Mouse (Mus musculus) myocyte (in vitro differentiated cells): ENCODE measurements around the gene 9130230L23Rik.

Source experiments
- E2F4 ChIP-seq: IDR thresholded peaks from one replicate; pipeline ENCODE4 v1.6.1; 2011; ENCODE audit warnings: mild to moderate bottlenecking, control low read depth, moderate library complexity; ENCODE audit not compliant: insufficient read depth
- POLR2A ChIP-seq: IDR thresholded peaks from one replicate; pipeline ENCODE4 v1.6.1; 2011; ENCODE audit warnings: low read depth, mild to moderate bottlenecking, control low read depth, moderate library complexity; ENCODE audit not compliant: insufficient read length
- USF1 ChIP-seq: IDR thresholded peaks from one replicate; pipeline ENCODE4 v1.6.1; 2011; ENCODE audit warnings: low read depth, mild to moderate bottlenecking, control low read depth, moderate library complexity

DNA sequence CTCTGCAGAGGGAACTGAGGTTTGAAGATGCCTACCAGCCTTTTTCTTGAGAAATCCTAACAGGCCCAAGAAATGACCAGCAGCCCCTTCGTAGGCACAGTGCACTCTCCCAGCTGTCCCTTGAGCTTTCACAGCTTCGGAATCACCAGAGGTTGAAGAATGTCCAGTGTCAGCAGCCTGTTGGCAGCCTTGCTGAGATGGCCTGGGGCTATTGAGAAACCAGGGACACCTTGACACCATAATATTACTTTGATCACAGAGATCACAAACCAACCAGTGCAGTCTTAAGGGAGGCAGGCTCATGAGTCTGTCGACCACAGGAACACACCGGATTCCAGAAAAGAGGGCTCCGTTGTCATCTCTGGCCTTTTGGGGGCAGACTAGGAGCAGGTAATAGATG lies 2.9 kb downstream of the 9130230L23Rik start:
- TF ChIP-seq USF1 = no peak
- TF ChIP-seq E2F4 = no peak
- no peak for TF ChIP-seq POLR2A
